Mouse (Mus musculus) stomach, postnatal 0 days (tissue): ENCODE measurements around the gene Sema3a. TPM values are rescaled to one million over a fixed set of nuclear protein-coding genes. Genes with fewer than 3 reads are reported as not detected.

Experiments used
- ATAC-seq: fragments of 200-750 bp; cut with Nextera tagmentation; 2 replicates; pipeline ENCODE4 v1.8.0; 2017; ENCODE audit not compliant: low FRiP score, low TSS enrichment
- DNase-seq: peaks from one replicate; pipeline ENCODE4 v3.0.0-alpha.2; 2016; ENCODE audit warnings: low spot score
- H3K27ac ChIP-seq: fragments of 300-500 bp; sonication (generic); replicated peaks from 2 replicates; pipeline ENCODE4 v1.5.1; 2014; ENCODE audit warnings: mild to moderate bottlenecking, control low read depth
- H3K27me3 ChIP-seq: fragments of 300-500 bp; sonication (generic); 2 replicates; pipeline ENCODE4 v1.6.1; 2014; ENCODE audit warnings: low read length; ENCODE audit not compliant: control insufficient read depth, insufficient read depth
- H3K36me3 ChIP-seq: fragments of 300-500 bp; sonication (generic); 2 replicates; pipeline ENCODE4 v1.6.1; 2014; ENCODE audit warnings: low read length, mixed read lengths; ENCODE audit not compliant: control insufficient read depth, insufficient read depth
- H3K4me1 ChIP-seq: fragments of 300-500 bp; sonication (generic); replicated peaks from 2 replicates; pipeline ENCODE4 v1.6.1; 2014; ENCODE audit warnings: antibody characterized with exemption; ENCODE audit not compliant: control insufficient read depth, insufficient read depth
- H3K4me2 ChIP-seq: fragments of 300-500 bp; sonication (generic); replicated peaks from 2 replicates; pipeline ENCODE4 v1.6.1; 2014; ENCODE audit warnings: low read depth, mild to moderate bottlenecking, control low read depth, moderate library complexity
- H3K4me3 ChIP-seq: fragments of 300-500 bp; sonication (generic); 2 replicates; pipeline ENCODE4 v1.5.1; 2014; ENCODE audit warnings: low read depth, low read length, control low read depth
- H3K9ac ChIP-seq: fragments of 300-500 bp; sonication (generic); 2 replicates; pipeline ENCODE4 v1.6.1; 2014; ENCODE audit warnings: mild to moderate bottlenecking, low read length, control low read depth, mixed read lengths
- H3K9me3 ChIP-seq: fragments of 300-500 bp; sonication (generic); 2 replicates; pipeline ENCODE4 v1.6.1; 2016; ENCODE audit warnings: low read length; ENCODE audit not compliant: control insufficient read depth
- CTCF ChIP-seq: IDR thresholded peaks from 2 replicates; pipeline ENCODE4 v1.5.1; 2016; ENCODE audit warnings: antibody characterized with exemption, low read depth, mild to moderate bottlenecking, moderate library complexity
- EP300 ChIP-seq: optimal IDR thresholded peaks from 2 replicates; pipeline ENCODE3; 2016; ENCODE audit warnings: antibody characterized with exemption
- WGBS: fragments of 180-500 bp; shearing (Covaris S2); extraction: QIAGEN DNeasy Blood & Tissue Kit; methylation state at CpG from one replicate; pipeline ENCODE4 v1.1.7; 2014; 5-methylcytosine and 5-hydroxymethylcytosine counted together
- polyA plus RNA-seq: library from polyadenylated mRNA; unstranded; fragments of >200 nt; fragmentation: Nextera tagmentation; extraction: Ambion mirVana; gene quantifications from 2 replicates; pipeline ENCODE4 v1.2.1, GENCODE M21; 2015

Sema3a gene
- polyA plus RNA-seq, 1 experiment from 2014 or later = 7.4 TPM

GRCm38 (mm10) chr5:13411920-13412319, 286.7 kb downstream of the Sema3a start:
- no peak overlapping the region for H3K4me3 ChIP-seq
- no peaks in the 10 kb centered on the region for H3K4me1 ChIP-seq
- no peaks in the 10 kb centered on the region for H3K36me3 ChIP-seq
- 58% methylated on average over 2 of the region's 2 CpGs for WGBS
- no peaks in the 10 kb centered on the region for H3K9me3 ChIP-seq
- ATAC-seq (no peak), DNase-seq (no peak)
- no peak overlapping the region for H3K4me2 ChIP-seq
- no peak overlapping the region for H3K27ac ChIP-seq
- no peaks in the 10 kb centered on the region for H3K27me3 ChIP-seq
- H3K9ac ChIP-seq = no peak overlapping the region
- TF ChIP-seq CTCF = no peak
- TF ChIP-seq EP300 = no peak

- Histone ChIP-seq H3K36me3 (no peaks in the 10 kb centered on the region), H3K4me3 (no peak overlapping the region), H3K27me3 (no peaks in the 10 kb centered on the region), H3K4me1 (no peaks in the 10 kb centered on the region), H3K9ac (no peak overlapping the region), H3K9me3 (no peaks in the 10 kb centered on the region), H3K4me2 (no peak overlapping the region), H3K27ac (no peak overlapping the region)
- no peak for TF ChIP-seq CTCF
- no peak for TF ChIP-seq EP300
- DNase-seq = no peak
- ATAC-seq = no peak
- WGBS = 86% methylated on average over 2 of the region's 2 CpGs
These were observed 288.8 kb downstream of the Sema3a start for GRCm38 (mm10) chr5:13413915-13414525.

DNA sequence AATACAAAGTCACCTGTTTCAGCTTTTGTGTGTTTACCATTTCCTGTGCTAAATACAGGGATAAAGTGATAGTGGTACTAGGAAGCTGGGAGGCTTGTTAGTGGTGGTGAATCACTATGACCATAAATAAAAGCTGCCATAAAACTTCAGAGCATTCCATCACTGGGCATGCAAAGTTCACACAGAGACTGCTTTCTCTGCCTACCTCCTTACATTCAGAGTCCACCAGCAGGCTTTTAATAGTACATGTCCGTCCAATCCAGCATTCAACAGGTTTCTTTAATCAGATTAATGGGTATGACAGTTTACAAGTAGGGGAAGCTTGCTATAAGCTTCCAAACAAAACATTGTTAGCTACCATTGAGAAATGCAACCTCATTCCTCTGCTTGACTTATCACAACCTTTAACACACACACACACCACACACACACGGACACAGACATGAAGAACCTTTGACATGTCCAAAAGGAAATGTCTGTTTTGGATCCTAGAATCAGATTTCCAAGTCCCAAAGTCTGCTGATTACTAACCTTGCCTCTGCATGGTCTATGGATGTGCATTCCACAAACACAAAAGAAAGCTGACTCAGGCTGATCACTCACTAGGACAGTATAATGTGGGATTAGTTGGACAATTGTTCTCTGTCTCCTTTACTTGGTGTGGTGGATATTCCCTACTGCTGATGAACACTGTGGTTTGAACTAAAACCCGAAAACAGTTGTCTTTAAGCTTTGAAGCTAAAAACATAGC, 291.9 kb downstream of the Sema3a start:
- Histone ChIP-seq H3K4me3 (no peak overlapping the region), H3K9me3 (no peaks in the 10 kb centered on the region), H3K4me1 (no peaks in the 10 kb centered on the region), H3K4me2 (no peak overlapping the region), H3K27ac (no peak overlapping the region), H3K27me3 (no peaks in the 10 kb centered on the region), H3K36me3 (no peaks in the 10 kb centered on the region), H3K9ac (no peak overlapping the region)
- 67% methylated on average over 3 of the region's 3 CpGs for WGBS
- no peak for DNase-seq
- TF ChIP-seq CTCF = no peak
- TF ChIP-seq EP300 = no peak
- ATAC-seq = no peak

GRCm38 (mm10) chr5:13421276-13421925, 296.2 kb downstream of the Sema3a start:
- ATAC-seq (no peak), DNase-seq (no peak)
- H3K9ac ChIP-seq = no peak overlapping the region
- H3K4me3 ChIP-seq = no peak overlapping the region
- H3K36me3 ChIP-seq = no peaks in the 10 kb centered on the region
- no peak overlapping the region for H3K27ac ChIP-seq
- TF ChIP-seq CTCF = no peak
- no peak for TF ChIP-seq EP300
- no peaks in the 10 kb centered on the region for H3K9me3 ChIP-seq
- no peak overlapping the region for H3K4me2 ChIP-seq
- H3K27me3 ChIP-seq = no peaks in the 10 kb centered on the region
- WGBS = 62% methylated on average over 5 of the region's 5 CpGs
- H3K4me1 ChIP-seq = no peaks in the 10 kb centered on the region

DNA sequence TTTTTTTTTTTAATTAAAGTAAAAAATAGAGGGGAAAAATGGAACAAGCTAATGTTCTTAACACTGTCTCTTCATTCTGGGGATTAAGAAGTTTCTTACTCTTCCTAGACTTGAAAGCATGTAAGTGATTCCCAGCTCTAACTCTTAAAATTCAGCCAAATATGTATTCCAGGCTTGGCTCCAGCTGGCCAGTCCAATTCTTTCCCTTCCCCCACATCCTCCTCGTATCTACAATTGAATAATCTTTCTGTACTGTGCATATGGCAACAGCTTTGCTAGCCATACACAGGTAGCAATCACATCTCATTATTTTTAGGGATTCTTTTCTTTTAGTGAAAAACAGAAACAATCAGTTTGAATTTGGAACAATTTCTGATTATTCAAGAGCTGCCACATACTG, 303.5 kb downstream of the Sema3a start:
- ATAC-seq (no peak), DNase-seq (no peak)
- no peak for TF ChIP-seq EP300
- TF ChIP-seq CTCF = no peak
- no peaks in the 10 kb centered on the region for H3K4me1 ChIP-seq
- H3K27me3 ChIP-seq = no peaks in the 10 kb centered on the region
- H3K9ac ChIP-seq = no peak overlapping the region
- no peak overlapping the region for H3K4me2 ChIP-seq
- WGBS = 24% methylated on average over 1 of the region's 1 CpGs
- H3K4me3 ChIP-seq = no peak overlapping the region
- H3K27ac ChIP-seq = no peak overlapping the region
- H3K36me3 ChIP-seq = no peaks in the 10 kb centered on the region
- H3K9me3 ChIP-seq = no peaks in the 10 kb centered on the region

- Histone ChIP-seq H3K27ac (no peak overlapping the region), H3K27me3 (no peaks in the 10 kb centered on the region), H3K9me3 (no peaks in the 10 kb centered on the region), H3K9ac (no peak overlapping the region), H3K4me3 (no peak overlapping the region), H3K36me3 (no peaks in the 10 kb centered on the region), H3K4me1 (no peaks in the 10 kb centered on the region), H3K4me2 (no peak overlapping the region)
- TF ChIP-seq EP300 (no peak), CTCF (no peak)
- DNase-seq (no peak), ATAC-seq (no peak)
- WGBS = 57% methylated on average over 2 of the region's 2 CpGs
These were observed 306.6 kb downstream of the Sema3a start for GRCm38 (mm10) chr5:13431827-13432226.
